Mouse (Mus musculus) lung, postnatal 0 days (tissue): ENCODE measurements around the gene Plekhh3.

Source experiments
- CTCF ChIP-seq: IDR thresholded peaks from 2 replicates; pipeline ENCODE4 v1.5.1; 2016; ENCODE audit warnings: antibody characterized with exemption, mild to moderate bottlenecking
- EP300 ChIP-seq: IDR thresholded peaks from 2 replicates; pipeline ENCODE4 v1.6.1; 2016; ENCODE audit warnings: antibody characterized with exemption, mild to moderate bottlenecking, control low read depth

- TF ChIP-seq CTCF (no peak), EP300 (no peak)
Observed at GRCm38 (mm10) chr11:101186526-101187247, 15.5 kb upstream of the Plekhh3 start.
